Mouse (Mus musculus): ENCODE data around the gene Ankrd33b. TPM values are rescaled to one million over a fixed set of nuclear protein-coding genes. Genes with fewer than 3 reads are reported as not detected.

The Ankrd33b gene
- total and polyA plus RNA-seq, 3 experiments: 50.0 to 69.6 (median 60.3) TPM

DNA sequence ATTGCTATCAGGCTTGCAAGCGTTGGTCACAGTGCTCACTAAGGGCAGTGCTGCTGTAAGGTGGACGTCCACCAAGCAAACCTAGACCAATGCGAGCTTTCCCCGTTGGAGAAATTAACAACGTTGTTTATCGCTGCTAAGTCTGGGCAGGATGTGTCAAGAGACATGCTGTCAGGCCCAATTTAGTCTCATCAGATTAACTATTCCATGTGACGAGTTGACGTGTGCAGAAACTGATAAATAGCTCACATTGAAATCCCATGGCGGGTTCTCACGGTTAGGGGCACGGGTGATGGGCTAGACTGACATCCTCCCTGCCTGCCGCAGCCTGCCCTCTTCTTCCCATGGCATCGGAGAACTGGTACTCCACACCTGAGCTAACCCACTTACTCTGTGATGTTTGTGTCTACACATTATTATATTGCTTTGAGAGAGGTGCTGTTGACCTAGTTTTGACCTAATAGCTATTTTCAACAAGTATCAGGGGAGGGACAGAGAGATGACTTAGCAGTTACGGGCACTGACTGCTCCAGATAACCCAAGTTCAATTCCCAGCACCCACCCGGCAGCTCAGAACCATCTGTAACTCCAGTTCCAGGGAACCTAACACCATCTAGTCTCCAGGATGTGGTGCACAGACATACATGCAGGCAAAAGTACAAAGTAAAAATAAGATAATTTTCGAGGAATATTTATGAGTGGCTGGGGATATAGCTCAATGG, 114.8 kb downstream of the Ankrd33b start:
- TF ChIP-seq CTCF (conservative IDR thresholded peaks at IDR 0.05 in 1 of 2, IDR thresholded peaks at IDR 0.05 in 1 of 2; ENCODE audit: low read depth in 2 of 2, low read length in 2 of 2): no peak
- no peak for TF ChIP-seq USF1 (IDR thresholded peaks at IDR 0.05; ENCODE audit: low read depth, low read length)
- TF ChIP-seq PAX5 (IDR thresholded peaks at IDR 0.05; ENCODE audit: low read length): no peak
- TF ChIP-seq POLR2AphosphoS2 (IDR thresholded peaks at IDR 0.05; ENCODE audit: low read depth, low read length): no peak
- no peak for TF ChIP-seq MXI1 (IDR thresholded peaks at IDR 0.05; ENCODE audit: low read depth, low read length)
- TF ChIP-seq SIN3A (IDR thresholded peaks at IDR 0.05; ENCODE audit: low read length): no peak
- no peak for TF ChIP-seq CHD1 (IDR thresholded peaks at IDR 0.05; ENCODE audit: low read depth, low read length)
- TF ChIP-seq BHLHE40 (IDR thresholded peaks at IDR 0.05; ENCODE audit: low read depth, low read length): no peak
- no peak for TF ChIP-seq RAD21 (IDR thresholded peaks at IDR 0.05; ENCODE audit: low read depth, low read length)
- TF ChIP-seq RCOR1 (conservative IDR thresholded peaks at IDR 0.05; ENCODE audit: low read depth, low read length): no peak
- no peak for TF ChIP-seq ELF1 (IDR thresholded peaks at IDR 0.05; ENCODE audit: low read depth, low read length)
- no peak for TF ChIP-seq CHD2 (IDR thresholded peaks at IDR 0.05; ENCODE audit: low read length)
- no peak for TF ChIP-seq E2F4 (IDR thresholded peaks at IDR 0.05; ENCODE audit: insufficient replicate concordance, low read depth, low read length)
- TF ChIP-seq TCF12 (IDR thresholded peaks at IDR 0.05; ENCODE audit: low read depth, low read length): no peak
- no peak for TF ChIP-seq MAZ (IDR thresholded peaks at IDR 0.05; ENCODE audit: low read depth, low read length)
- TF ChIP-seq HCFC1 (IDR thresholded peaks at IDR 0.05; ENCODE audit: low read depth, low read length): no peak
- no peak for TF ChIP-seq NRF1 (IDR thresholded peaks at IDR 0.05; ENCODE audit: low read depth, low read length)
- TF ChIP-seq SMC3 (IDR thresholded peaks at IDR 0.05; ENCODE audit: low read depth, low read length): no peak
- TF ChIP-seq IRF4 (IDR thresholded peaks at IDR 0.05; ENCODE audit: low read depth, low read length): no peak
- DNase-seq (ENCODE audit: extremely low read depth): no peak
- Histone ChIP-seq H3K4me1 (ENCODE audit: control insufficient read depth in 1 of 2, insufficient read depth in 2 of 2) (peaks cover 45 to 96% of the 10 kb centered on the region in 2 experiments), H3K27me3 (replicated peaks) (no peaks in the 10 kb centered on the region), H3K4me3 (replicated peaks in 1 of 3; ENCODE audit: low read depth in 2 of 3, low read length in 2 of 3, poor library complexity in 1 of 3) (no peak overlapping the region), H3K27ac (ENCODE audit: insufficient read depth, low read depth) (no peak overlapping the region), H3K79me2 (replicated peaks; ENCODE audit: control insufficient read depth, extremely low read depth, insufficient read depth, poor library complexity, severe bottlenecking) (no peaks in the 10 kb centered on the region), H3K4me2 (ENCODE audit: insufficient read depth, low read depth, poor library complexity, severe bottlenecking) (no peak overlapping the region), H3K36me3 (replicated peaks in 1 of 2; ENCODE audit: control insufficient read depth in 1 of 2, insufficient read depth in 1 of 2, low read length in 1 of 2) (peaks cover 0 to 50% of the 10 kb centered on the region in 2 experiments), H3K9ac (ENCODE audit: insufficient read depth, low read depth) (no peak overlapping the region), H3K9me3 (replicated peaks; ENCODE audit: low read length) (no peaks in the 10 kb centered on the region)
- dilution Hi-C loops (cut with MboI; ENCODE audit: extremely low pct_ligation_motif_present, extremely low pct_unique_long_range_greater_than_20kb, low sequenced_read_pairs): no loop called here
- in situ Hi-C loops (cut with MboI; ENCODE audit: low pct_ligation_motif_present, low pct_unique_long_range_greater_than_20kb, low sequenced_read_pairs): loop anchor here (25.0 kb wide), 1 partner anchor 440 kb away; no protein-coding TSS in a partner anchor

DNA sequence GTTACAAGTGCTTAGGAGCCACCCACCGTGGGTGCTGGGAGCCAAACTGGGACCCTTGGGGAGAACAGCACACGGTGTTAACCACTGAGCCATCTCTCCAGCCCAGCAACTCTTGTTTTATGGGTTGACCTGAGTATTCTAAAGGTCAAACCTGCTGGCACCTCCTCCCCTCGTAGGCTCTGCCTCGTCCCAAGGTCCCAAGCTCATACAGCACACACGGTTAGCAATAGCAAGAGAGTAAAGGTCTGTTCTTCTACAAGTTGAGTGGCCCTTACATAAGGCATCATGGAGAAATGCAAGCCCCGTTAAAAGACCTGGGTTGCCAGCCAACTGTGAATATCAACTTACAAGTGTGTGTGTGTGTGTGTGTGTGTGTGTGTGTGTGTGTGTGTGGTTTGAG, 116.3 kb downstream of the Ankrd33b start:
- in situ Hi-C loops (cut with MboI; ENCODE audit: low pct_ligation_motif_present, low pct_unique_long_range_greater_than_20kb, low sequenced_read_pairs) (loop anchor here (25.0 kb wide), 1 partner anchor 439 kb away; no protein-coding TSS in a partner anchor), dilution Hi-C loops (cut with MboI; ENCODE audit: extremely low pct_ligation_motif_present, extremely low pct_unique_long_range_greater_than_20kb, low sequenced_read_pairs) (no loop called here)
- H3K27me3 ChIP-seq (replicated peaks): no peaks in the 10 kb centered on the region
- H3K27ac ChIP-seq (ENCODE audit: insufficient read depth, low read depth): no peak overlapping the region
- no peak overlapping the region for H3K4me3 ChIP-seq (replicated peaks in 1 of 3; ENCODE audit: low read depth in 2 of 3, low read length in 2 of 3, poor library complexity in 1 of 3)
- peaks cover 39 to 82% of the 10 kb centered on the region in 2 experiments for H3K4me1 ChIP-seq (ENCODE audit: control insufficient read depth in 1 of 2, insufficient read depth in 2 of 2)
- DNase-seq (ENCODE audit: extremely low read depth): no peak
- H3K9ac ChIP-seq (ENCODE audit: insufficient read depth, low read depth): no peak overlapping the region
- no peak for TF ChIP-seq ZKSCAN1 (IDR thresholded peaks at IDR 0.05; ENCODE audit: borderline replicate concordance, low read depth, low read length)
- no peak for TF ChIP-seq MXI1 (IDR thresholded peaks at IDR 0.05; ENCODE audit: low read depth, low read length)
- no peak for TF ChIP-seq GABPA (IDR thresholded peaks at IDR 0.05; ENCODE audit: insufficient replicate concordance, low read depth, low read length)
- TF ChIP-seq ETS1 (conservative IDR thresholded peaks at IDR 0.05; ENCODE audit: low read depth, low read length): no peak
- no peak for TF ChIP-seq ZC3H11A (IDR thresholded peaks at IDR 0.05; ENCODE audit: low read depth, low read length)
- no peak for TF ChIP-seq SIN3A (IDR thresholded peaks at IDR 0.05; ENCODE audit: low read length)
- TF ChIP-seq USF2 (conservative IDR thresholded peaks at IDR 0.05; ENCODE audit: low read depth, low read length): no peak
- TF ChIP-seq MAZ (IDR thresholded peaks at IDR 0.05; ENCODE audit: low read depth, low read length): no peak
- no peak overlapping the region for H3K4me2 ChIP-seq (ENCODE audit: insufficient read depth, low read depth, poor library complexity, severe bottlenecking)
- no peaks in the 10 kb centered on the region for H3K9me3 ChIP-seq (replicated peaks; ENCODE audit: low read length)
- H3K36me3 ChIP-seq (replicated peaks in 1 of 2; ENCODE audit: control insufficient read depth in 1 of 2, insufficient read depth in 1 of 2, low read length in 1 of 2): peaks cover 0 to 58% of the 10 kb centered on the region in 2 experiments
- H3K79me2 ChIP-seq (replicated peaks; ENCODE audit: control insufficient read depth, extremely low read depth, insufficient read depth, poor library complexity, severe bottlenecking): no peaks in the 10 kb centered on the region
